Mouse (Mus musculus): Measurements from ENCODE around the gene Tmem248. TPM values are rescaled to one million over a fixed set of nuclear protein-coding genes. Genes with fewer than 3 reads are reported as not detected.

Gene Tmem248
- polyA plus RNA-seq, 1 experiment, result 23.6 TPM

DNA sequence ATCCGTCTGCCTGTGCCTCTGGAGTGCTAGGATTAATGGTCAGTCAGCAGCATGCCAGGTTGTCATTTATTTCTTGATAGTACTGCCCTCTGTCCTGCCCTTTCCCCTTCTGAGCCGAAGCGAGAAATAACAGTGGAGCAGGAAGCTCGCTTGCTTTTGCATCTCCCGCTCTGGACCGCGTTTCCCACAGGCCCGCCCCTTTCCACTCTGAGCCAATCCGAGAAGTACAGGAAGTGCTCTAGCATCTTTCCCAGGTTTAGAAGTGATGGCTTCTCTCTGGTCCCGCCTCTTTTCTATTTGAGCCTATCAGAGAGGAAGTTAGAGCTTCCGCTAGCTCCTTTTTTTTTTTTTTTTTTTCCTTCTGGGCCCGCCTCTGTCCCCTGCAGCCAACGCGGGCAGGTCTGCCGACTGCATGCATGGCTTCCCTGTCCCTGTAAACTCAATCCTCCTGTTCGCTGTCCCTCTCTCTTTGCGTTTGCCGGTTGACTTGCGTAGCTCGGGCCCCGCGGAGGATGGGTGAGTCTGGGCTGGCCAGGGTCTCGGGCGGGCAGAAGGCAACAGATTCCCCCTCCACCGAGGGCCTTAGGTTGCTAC lies 39.9 kb downstream of the Tmem248 start:
- Histone ChIP-seq H3K36me3 (ENCODE audit: control insufficient read depth, insufficient read depth, low read length) (peaks cover 18% of the 10 kb centered on the region), H3K27ac (ENCODE audit: insufficient read depth, low read depth, low read length) (peak overlapping the region; percentile 87), H3K27me3 (ENCODE audit: control insufficient read depth, insufficient read depth, low read length) (no peaks in the 10 kb centered on the region), H3K4me1 (ENCODE audit: control insufficient read depth, insufficient read depth, insufficient read length, low read length) (peaks cover 2% of the 10 kb centered on the region; the same call in 1 of the 2 replicates), H3K4me3 (ENCODE audit: low read depth, low read length) (peak overlapping the region; percentile 94)
- peak; percentile 45 for TF ChIP-seq POLR2A (IDR thresholded peaks at IDR 0.05; ENCODE audit: low read depth, low read length)
- no peak for TF ChIP-seq CTCF (IDR thresholded peaks at IDR 0.05; ENCODE audit: extremely low read depth, insufficient read length, insufficient replicate concordance, low read depth, low read length)
- WGBS, result under 1% methylated on average over 25 of the region's 25 CpGs

DNA sequence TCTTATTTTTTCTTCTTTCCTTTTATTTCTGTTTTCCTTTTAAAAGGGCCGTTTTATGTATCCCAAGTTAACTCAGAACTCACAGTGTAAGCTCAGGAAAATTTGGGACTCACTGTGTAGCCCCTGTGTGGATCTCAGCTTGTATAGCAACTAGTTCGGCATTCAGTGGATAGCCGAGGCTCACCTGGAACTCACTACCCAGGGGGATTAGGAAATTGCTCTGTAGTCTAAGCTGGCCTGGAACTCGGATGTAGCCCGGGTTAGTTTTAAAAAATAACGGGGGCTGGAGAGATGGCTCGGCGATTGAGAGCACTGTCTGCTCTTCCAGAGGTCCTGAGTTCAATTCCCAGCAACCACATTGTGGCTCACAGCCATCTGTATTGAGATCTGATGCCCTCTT lies 40.4 kb downstream of the Tmem248 start:
- no peak for TF ChIP-seq CTCF (IDR thresholded peaks at IDR 0.05; ENCODE audit: extremely low read depth, insufficient read length, insufficient replicate concordance, low read depth, low read length)
- Histone ChIP-seq H3K4me3 (ENCODE audit: low read depth, low read length) (peak overlapping the region; percentile 94), H3K4me1 (ENCODE audit: control insufficient read depth, insufficient read depth, insufficient read length, low read length) (peaks cover 2% of the 10 kb centered on the region; the same call in 1 of the 2 replicates), H3K27ac (ENCODE audit: insufficient read depth, low read depth, low read length) (0 out of 2 replicates have a peak overlapping the region, but pooled peaks have one; percentile 65), H3K27me3 (ENCODE audit: control insufficient read depth, insufficient read depth, low read length) (no peaks in the 10 kb centered on the region), H3K36me3 (ENCODE audit: control insufficient read depth, insufficient read depth, low read length) (peaks cover 15% of the 10 kb centered on the region)
- WGBS, result 6% methylated on average over 8 of the region's 8 CpGs

DNA sequence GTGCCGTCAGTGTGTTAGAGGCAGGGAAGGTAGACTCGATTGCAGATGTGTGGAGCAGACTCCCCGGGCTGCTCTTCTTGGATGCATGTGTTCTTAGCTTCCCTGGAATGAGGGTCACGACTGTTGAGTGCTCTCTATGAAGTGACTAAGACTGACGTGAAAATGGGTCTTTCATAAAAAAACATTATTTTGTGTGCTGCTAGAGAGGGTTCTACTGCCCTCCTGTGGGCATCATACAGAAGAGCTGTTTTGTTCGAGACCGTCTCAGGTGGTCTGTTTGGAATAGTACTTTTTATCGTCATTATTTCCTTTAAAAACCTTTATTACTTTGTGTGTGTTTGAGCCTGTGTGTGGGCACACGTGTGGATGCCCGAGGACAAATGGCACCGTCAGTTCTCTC lies 46.6 kb downstream of the Tmem248 start:
- Histone ChIP-seq H3K4me1 (ENCODE audit: control insufficient read depth, insufficient read depth, insufficient read length, low read length) (peaks cover 8% of the 10 kb centered on the region; the same call in 1 of the 2 replicates), H3K4me3 (ENCODE audit: low read depth, low read length) (no peak overlapping the region), H3K27ac (ENCODE audit: insufficient read depth, low read depth, low read length) (no peak overlapping the region), H3K36me3 (ENCODE audit: control insufficient read depth, insufficient read depth, low read length) (peaks cover 20% of the 10 kb centered on the region), H3K27me3 (ENCODE audit: control insufficient read depth, insufficient read depth, low read length) (no peaks in the 10 kb centered on the region)
- TF ChIP-seq POLR2A (IDR thresholded peaks at IDR 0.05; ENCODE audit: low read depth, low read length) (no peak), CTCF (IDR thresholded peaks at IDR 0.05; ENCODE audit: extremely low read depth, insufficient read length, insufficient replicate concordance, low read depth, low read length) (no peak)
- WGBS, result 81% methylated on average over 11 of the region's 11 CpGs

DNA sequence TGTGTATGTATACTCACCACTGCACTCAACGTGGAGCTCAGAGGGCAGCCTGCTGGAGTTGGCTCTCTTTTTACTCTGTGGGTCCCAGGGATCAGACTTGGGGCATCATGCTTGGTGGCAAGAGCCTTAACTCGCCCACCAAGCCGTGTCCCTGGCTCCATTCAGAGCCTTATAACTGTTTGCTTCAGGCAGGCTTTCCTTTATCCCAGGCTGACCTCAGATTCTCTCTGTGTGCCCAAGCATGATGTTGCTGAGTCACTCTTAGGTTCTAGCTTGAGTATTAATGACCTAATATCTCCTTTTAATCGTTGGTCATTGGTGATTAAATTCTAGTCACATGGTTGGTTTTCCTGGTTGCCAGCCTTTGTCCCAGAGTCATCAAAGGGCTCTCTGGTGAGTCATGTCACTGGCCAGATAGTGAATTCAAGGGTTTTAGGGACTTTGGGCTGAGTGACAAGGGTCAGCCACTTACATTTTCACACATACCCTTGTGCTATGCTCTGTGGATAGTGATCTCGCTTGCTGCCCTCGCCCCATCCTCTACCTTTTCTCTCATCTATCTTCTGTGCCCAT lies 47.6 kb downstream of the Tmem248 start:
- WGBS, result 64% methylated on average over 6 of the region's 6 CpGs
- Histone ChIP-seq H3K27ac (ENCODE audit: insufficient read depth, low read depth, low read length) (peak overlapping the region; percentile 60; the same call in 1 of the 2 replicates), H3K27me3 (ENCODE audit: control insufficient read depth, insufficient read depth, low read length) (no peaks in the 10 kb centered on the region), H3K36me3 (ENCODE audit: control insufficient read depth, insufficient read depth, low read length) (peaks cover 22% of the 10 kb centered on the region), H3K4me3 (ENCODE audit: low read depth, low read length) (no peak overlapping the region), H3K4me1 (ENCODE audit: control insufficient read depth, insufficient read depth, insufficient read length, low read length) (peaks cover 8% of the 10 kb centered on the region; the same call in 1 of the 2 replicates)
- TF ChIP-seq POLR2A (IDR thresholded peaks at IDR 0.05; ENCODE audit: low read depth, low read length) (no peak), CTCF (IDR thresholded peaks at IDR 0.05; ENCODE audit: extremely low read depth, insufficient read length, insufficient replicate concordance, low read depth, low read length) (no peak)

DNA sequence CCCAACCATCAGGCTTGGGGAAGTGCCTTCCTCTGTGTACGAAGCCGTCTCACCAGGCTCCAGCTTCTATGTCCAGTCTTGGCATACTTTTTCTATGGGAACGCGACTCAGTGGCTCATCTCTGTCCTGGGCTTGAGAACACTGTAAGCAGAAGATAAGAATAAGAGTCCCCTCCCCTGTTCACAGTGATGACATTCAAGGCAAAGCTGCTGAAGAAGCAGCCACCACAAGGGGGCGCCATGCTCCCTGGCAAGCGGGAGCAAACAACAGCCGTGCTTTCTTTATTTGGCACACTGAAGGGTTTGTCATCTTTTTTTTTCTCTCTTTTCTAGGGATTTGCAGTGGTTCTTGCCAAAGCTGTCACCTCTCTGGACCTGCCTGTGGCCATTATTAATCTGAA lies 49.8 kb downstream of the Tmem248 start:
- WGBS, result 89% methylated on average over 7 of the region's 7 CpGs
- no peaks in the 10 kb centered on the region for H3K27me3 ChIP-seq (ENCODE audit: control insufficient read depth, insufficient read depth, low read length)
- H3K4me3 ChIP-seq (ENCODE audit: low read depth, low read length), result no peak overlapping the region
- TF ChIP-seq POLR2A (IDR thresholded peaks at IDR 0.05; ENCODE audit: low read depth, low read length) (no peak), CTCF (IDR thresholded peaks at IDR 0.05; ENCODE audit: extremely low read depth, insufficient read length, insufficient replicate concordance, low read depth, low read length) (peak; percentile 65; the same call in 1 of the 2 replicates)
- H3K4me1 ChIP-seq (ENCODE audit: control insufficient read depth, insufficient read depth, insufficient read length, low read length), result peaks cover 8% of the 10 kb centered on the region; the same call in 1 of the 2 replicates
- H3K27ac ChIP-seq (ENCODE audit: insufficient read depth, low read depth, low read length), result no peak overlapping the region
- peaks cover 29% of the 10 kb centered on the region for H3K36me3 ChIP-seq (ENCODE audit: control insufficient read depth, insufficient read depth, low read length)

DNA sequence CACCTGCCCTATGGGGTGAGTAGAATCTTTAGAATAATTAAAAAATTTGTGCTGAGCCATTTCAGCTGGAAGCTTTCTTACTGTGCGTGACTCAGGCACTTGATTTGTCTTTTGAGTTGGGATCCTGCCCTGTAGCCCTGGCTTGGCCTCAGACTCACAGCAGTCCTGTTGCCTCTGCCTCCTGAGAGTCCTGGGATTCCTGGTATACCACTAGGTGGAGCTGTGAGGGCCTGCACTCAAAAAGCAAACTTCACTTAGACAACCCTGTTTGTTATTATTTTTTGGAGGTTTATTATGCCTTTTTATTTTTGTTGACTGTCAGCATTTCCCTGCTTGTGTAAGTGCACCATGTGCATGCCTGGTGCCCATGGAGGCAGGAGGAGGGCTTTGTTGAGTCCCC lies 50.4 kb downstream of the Tmem248 start:
- H3K36me3 ChIP-seq (ENCODE audit: control insufficient read depth, insufficient read depth, low read length), result peaks cover 28% of the 10 kb centered on the region
- H3K27ac ChIP-seq (ENCODE audit: insufficient read depth, low read depth, low read length), result no peak overlapping the region
- WGBS, result 76% methylated on average over 1 of the region's 1 CpGs
- H3K4me3 ChIP-seq (ENCODE audit: low read depth, low read length), result no peak overlapping the region
- peaks cover 8% of the 10 kb centered on the region; the same call in 1 of the 2 replicates for H3K4me1 ChIP-seq (ENCODE audit: control insufficient read depth, insufficient read depth, insufficient read length, low read length)
- TF ChIP-seq POLR2A (IDR thresholded peaks at IDR 0.05; ENCODE audit: low read depth, low read length) (no peak), CTCF (IDR thresholded peaks at IDR 0.05; ENCODE audit: extremely low read depth, insufficient read length, insufficient replicate concordance, low read depth, low read length) (peak; percentile 71; the same call in 1 of the 2 replicates)
- H3K27me3 ChIP-seq (ENCODE audit: control insufficient read depth, insufficient read depth, low read length), result no peaks in the 10 kb centered on the region

DNA sequence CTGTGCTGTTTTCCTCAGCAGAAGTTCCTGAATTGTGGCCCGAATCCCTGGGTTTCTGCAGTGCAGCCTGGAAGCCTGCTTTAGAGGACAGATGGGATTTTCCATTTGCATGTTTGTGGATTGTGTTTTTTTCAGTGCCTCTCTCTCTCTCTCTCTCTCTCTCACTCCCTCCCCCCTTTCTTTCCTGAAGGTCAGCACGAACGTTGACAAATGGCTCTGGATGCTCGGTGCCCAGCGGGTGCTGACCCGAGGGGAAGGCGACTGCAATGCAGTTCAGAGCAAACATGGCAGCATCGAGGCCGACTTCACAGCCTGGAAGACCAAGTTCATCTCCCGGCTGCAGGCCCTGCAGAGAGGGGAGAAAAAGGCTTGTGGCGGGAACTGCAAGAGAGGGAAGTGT lies 52.1 kb downstream of the Tmem248 start:
- TF ChIP-seq POLR2A (IDR thresholded peaks at IDR 0.05; ENCODE audit: low read depth, low read length), result no peak
- no peak for TF ChIP-seq CTCF (IDR thresholded peaks at IDR 0.05; ENCODE audit: extremely low read depth, insufficient read length, insufficient replicate concordance, low read depth, low read length)
- Histone ChIP-seq H3K27me3 (ENCODE audit: control insufficient read depth, insufficient read depth, low read length) (no peaks in the 10 kb centered on the region), H3K27ac (ENCODE audit: insufficient read depth, low read depth, low read length) (no peak overlapping the region), H3K36me3 (ENCODE audit: control insufficient read depth, insufficient read depth, low read length) (peaks cover 20% of the 10 kb centered on the region; the same call in 1 of the 2 replicates), H3K4me1 (ENCODE audit: control insufficient read depth, insufficient read depth, insufficient read length, low read length) (peaks cover 8% of the 10 kb centered on the region; the same call in 1 of the 2 replicates), H3K4me3 (ENCODE audit: low read depth, low read length) (no peak overlapping the region)
- 84% methylated on average over 11 of the region's 11 CpGs for WGBS
